Mouse (Mus musculus) adrenal gland, postnatal 25 days (tissue): Measurements from ENCODE around the gene Klc4. TPM values are rescaled to one million over a fixed set of nuclear protein-coding genes. Genes with fewer than 3 reads are reported as not detected.

Source experiments
- DNase-seq: peaks from one replicate; pipeline ENCODE4 v3.0.0; 2021; ENCODE audit warnings: mixed read lengths
- long read RNA-seq: library from polyadenylated mRNA; stranded (forward); transcript quantifications from one replicate; pipeline ENCODE4 v2.0.0, GENCODE M21; 2021
- total RNA-seq: library from RNA; stranded (reverse); gene quantifications from 2 replicates; pipeline ENCODE4 v1.2.3, GENCODE M21; 2021

Klc4 gene
- total RNA-seq = 38.4 and 49.7 TPM in 2 replicates
- long read RNA-seq, transcript Klc4-202 (16 exons, 2,313 nt) = minor isoform, 20 of 126 reads
- long read RNA-seq, transcript Klc4-201 (16 exons, 2,322 nt) = major isoform, 43 of 126 reads
- long read RNA-seq, partial matches to known transcripts = 23 of 126 reads
- long read RNA-seq, other reads (novel, unspliced or antisense) = 40 of 126 reads

DNA sequence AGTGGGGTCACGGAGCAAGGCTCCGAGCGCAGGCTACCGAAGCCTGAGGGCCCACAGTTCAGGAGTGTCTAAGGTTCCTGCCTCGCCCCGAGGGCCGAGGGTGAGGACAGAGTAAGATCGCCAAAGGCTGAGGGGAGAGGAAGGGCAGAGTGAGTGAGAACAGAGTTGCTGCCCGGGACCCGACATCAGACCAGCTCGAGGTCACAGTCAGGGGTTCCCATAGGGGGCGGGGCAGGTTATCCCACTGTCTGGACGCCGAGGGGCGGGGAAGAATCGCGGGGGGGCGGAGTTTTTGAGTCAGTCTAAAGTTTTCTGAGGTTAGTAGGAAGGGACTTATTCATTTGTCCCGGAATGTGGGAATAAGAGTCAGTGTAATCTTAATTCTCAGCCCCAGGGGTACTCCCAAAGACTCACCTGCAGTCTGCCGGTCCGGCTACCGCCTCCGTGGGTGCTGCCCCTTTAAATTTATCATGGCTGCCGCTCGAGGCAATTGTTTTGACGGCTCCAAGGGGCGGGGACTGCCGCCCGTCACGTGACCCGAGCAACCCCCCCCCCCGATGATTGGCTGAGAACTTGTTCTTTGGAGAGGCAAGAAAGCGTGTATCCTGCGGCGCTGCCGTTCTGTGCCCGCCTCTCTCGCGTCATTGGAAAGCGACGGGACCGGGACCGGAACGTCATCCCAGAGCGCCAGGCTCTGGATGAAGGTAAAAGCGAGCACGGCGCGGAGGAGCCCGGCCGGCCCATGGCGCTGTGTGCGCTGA is at the start of gene Klc4, which contains the start of gene Mrpl2:
TSS of gene Klc4 (minus strand) at position 462 of the 761 bp plus-strand sequence.
TSS of gene Mrpl2 (plus strand) at position 669 of the 761 bp plus-strand sequence.
- peak; percentile 97 for DNase-seq

DNA sequence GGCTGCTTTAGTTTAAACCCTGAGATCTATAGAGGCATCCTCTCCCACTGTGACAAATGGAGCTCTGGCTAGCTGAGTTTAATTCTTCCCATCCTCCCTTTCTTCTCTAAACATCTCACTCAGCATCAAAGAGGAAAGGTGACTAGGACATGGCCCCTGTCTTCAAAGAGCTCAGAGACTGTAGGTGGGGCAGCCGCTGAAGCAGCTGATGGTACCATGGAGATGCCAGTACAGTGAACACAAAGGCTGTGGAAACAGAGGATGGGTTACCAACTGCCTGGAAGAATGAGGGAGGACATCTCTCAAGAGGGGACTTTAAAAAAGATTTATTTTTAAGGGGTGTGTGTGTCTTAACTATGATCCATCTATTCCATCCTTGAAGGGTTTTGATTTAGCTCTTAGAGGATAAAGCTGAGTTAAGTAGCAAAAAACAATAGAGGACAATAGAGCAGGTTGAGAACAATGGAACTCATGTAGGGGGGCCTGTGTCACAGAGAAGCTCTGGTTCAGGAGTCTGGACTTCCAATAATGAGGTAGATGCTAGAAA is 48.8 kb upstream of the Klc4 start:
- DNase-seq = no peak

DNA sequence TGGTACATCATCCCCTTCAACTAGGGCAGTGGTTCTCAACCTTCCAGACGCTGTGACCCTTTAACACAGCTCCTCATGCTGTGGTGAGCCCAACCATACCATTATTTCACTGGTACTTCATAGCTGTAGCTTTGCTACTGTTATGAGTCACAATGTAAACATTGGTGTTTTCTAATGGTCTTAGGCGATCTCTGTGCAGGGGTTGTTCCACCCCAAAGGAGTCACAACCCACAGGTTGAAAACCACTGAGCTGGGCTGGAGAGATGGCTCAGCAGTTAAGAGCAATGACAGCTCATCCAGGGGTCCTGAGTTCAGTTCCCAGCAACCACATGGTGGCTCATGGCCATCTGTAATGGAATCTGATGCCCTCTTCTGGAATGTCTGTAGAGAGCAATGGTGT is 45.6 kb upstream of the Klc4 start:
- DNase-seq = no peak

DNA sequence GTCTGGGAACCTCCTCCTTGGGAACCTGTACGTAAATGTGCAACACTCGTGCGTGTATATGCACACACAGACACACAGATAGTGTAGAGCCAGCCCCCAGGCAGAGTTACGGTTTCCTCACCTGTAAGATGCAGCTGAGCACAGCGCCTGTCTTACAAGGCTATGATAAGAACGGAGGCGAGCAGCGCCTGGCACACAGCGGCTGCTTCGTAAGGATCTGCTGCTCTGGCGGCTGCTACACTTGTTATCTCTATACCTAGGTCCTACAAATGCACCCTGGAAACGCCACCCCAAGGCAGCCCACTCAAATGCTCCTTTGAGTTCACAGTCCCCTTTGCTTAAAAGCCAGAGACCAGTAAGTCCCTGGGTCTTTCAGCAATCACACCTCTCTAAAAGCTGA is 44.8 kb upstream of the Klc4 start:
- DNase-seq = no peak

DNA sequence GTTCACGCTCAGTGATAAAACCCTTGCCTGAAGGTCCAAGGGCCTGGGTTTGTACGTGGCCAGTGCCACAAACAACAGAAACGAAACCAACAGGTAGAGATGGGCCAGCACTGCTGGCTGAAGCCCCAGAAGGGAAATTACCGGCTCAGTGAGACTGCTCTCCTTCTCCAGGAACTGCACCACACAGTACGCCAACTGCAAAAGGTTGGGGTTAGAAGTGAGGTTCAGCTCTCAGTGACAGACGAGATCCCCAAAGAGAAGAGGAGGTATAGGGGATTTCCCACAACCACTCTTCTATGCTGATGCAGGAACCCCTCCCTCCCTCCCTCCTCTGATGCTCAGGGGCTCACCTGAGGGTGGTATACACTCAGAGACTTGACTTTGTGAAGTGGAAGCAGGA is 40.1 kb upstream of the Klc4 start:
- DNase-seq = no peak

DNA sequence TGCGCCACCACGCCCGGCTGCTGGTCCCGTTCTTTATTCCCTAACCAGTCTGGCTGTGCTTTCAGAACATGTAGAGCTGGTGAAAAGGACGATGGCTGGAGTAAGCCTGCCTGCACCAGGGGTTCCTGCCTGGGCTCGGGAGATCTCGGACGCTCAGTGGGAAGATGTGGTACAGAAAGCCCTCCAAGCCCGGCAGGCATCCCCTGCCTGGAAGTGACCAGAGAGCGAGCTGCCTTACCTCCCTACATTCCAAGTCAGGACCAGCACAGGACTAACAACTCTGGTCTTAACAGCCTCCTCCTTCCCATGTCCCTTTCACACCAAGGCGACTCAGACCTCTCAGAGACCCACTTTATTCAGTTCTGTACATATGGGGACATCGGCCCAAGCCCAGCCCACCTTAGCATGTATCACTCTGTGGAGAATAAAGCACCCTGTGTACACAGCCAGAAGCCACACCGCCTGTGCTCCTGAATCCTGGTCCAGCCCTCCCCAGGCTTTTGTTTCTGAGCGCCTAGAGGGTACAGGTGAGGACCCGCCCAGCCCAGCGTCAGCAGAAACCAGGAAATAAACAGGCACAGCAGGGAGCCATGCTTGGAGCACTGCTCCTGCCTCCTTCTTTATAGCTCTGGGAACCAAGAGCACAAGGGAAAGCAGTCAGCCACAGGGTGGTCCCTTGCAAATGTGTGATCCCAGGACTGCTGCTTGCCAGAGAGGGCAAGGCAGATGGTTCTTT is 37.0 kb upstream of the Klc4 start:
- DNase-seq = no peak

DNA sequence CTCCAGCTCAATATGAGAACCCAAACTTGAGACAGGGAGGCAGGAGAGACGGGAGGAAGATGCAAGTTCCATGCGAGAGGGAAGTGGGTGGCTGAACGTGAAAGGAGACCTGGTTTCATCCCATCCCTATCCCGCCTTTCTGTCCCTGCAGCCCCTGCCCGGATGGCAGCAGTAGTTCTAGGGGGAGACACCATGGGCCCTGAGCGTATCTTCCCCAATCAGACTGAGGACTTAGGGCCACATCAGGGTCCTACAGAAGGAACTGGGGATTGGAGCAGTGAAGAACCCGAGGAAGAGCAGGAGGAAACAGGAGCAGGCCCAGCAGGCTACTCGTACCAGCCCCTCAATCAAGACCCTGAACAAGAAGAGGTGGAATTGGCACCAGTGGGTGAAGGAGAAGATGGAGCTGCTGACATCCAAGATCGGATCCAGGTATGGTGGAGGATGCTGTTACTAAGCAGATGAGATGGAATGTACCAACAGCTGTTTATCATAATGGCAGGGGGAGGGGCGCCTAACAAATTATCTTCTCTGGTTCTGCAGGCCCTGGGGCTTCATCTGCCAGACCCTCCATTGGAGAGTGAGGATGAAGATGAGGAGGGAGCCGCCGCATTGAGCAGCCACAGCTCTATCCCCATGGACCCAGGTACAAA is 35.8 kb upstream of the Klc4 start:
- DNase-seq = no peak

DNA sequence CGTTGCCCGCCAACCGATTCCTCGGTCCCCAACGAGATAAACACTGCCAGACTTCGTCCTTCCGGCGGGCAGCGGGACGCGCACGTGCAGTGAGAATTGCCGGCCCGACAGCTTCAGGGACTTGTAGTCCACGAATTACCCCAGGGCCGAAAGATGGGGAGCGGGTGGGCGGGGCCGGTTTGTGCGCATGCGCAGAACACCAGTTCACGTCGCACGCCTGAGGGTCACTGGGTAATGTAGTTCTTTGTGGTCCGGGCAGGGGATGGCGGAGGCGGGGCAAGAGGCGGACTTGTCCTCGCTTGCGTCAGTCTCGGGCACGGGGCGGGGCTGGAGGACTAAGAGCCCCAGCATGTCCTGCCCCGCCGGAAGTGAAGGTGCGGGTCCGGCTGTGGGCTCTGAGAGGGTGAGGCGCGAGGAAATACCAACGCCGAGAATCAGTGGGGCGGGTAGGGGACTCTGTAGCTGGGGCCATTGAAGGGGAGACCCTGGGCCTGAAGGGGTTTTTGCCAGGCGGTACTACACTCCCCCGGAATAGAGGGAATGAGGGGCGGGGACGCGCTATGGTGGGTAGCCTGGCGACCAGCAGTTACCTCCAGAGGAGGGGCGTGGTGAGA is 35.0 kb upstream of the Klc4 start, which contains the start of gene Klhdc3:
TSS of gene Klhdc3 (minus strand) at position 155 of the 614 bp plus-strand sequence.
- DNase-seq = peak; percentile 98

DNA sequence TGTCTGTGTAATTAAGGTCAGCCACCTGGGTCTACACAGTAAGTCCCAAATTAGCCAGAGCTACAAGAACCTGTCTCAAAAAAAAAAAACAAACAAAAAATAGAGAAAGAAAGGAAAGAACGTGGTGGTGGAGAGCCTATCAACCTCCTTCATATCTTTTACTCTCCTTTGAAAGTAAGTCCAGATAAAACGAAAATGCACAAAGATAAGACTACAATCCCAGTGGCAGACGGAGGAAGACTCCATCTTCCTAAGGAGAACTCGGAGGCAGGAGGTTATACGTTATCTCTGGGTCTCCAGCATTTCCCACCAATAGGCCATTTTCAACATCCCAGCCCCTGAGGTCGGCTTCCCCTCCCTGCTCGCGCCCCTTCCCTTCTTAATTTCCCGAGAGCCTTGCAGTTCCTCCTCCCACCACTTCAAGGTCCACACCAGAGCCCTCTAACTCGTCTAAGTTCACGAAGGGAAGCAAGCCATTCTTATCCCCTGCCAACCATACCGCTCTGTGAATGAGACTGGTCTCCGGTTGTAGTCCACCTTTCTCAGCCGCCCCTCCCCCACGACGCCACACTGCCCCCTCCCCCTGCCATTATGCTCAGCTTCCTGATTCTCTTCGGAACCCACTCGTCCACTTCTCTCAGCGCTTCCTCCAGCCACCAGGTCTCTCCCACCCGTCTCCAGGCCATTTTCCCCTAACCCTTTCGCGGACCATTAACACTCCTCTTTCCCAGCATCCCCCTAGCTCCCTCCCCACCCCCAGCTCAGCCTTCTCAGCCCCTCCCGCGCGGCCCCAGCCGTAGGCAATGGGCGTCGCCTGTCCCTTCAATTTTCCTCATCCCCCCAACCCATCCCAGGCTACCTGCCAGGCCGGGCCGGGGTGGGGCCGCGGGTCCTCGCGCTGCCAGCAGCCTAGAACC is 34.3 kb upstream of the Klc4 start:
- peak; percentile 53 for DNase-seq

DNA sequence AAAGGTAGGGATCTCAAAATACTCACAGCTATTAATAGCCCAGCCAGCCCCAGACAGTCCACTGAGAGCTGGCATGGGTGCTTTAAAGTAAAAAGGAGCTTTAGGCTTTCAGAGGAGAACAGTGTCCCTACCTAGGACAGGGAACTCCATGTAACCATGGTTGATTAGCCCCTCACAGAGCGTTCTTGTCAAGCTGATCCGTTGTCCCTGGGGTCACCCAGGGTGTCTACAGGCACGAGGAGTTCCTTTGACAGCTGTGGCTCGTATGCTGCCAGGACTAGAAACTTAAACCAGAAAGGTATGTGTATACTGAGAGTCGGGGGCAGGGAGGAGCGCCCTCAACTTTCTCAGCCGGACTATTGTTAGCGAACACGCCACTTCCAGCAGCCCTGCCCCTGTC is 33.1 kb upstream of the Klc4 start:
- DNase-seq = no peak

DNA sequence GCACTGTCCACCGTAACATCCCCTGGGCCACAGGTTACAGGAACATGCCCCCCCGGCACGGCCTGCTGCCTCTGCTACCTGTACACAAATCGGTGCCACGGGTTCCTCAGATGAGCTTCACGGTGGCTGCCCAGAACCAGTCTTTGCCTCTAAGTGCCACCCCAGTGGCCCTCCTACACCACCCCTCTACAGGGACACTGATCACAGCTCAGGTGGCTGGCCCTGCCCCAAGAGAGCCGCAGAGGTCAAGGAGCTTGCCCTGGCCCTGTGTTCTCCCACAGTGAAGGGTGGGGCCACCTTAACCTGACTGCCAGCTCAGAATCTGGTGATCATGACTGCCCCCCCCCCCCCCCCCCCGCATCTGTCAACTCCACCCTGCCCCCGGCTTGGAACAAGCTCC is 32.6 kb upstream of the Klc4 start, which contains the start of gene Mea1:
TSS of gene Mea1 (plus strand) at position 378 of the 400 bp plus-strand sequence.
- DNase-seq = no peak

DNA sequence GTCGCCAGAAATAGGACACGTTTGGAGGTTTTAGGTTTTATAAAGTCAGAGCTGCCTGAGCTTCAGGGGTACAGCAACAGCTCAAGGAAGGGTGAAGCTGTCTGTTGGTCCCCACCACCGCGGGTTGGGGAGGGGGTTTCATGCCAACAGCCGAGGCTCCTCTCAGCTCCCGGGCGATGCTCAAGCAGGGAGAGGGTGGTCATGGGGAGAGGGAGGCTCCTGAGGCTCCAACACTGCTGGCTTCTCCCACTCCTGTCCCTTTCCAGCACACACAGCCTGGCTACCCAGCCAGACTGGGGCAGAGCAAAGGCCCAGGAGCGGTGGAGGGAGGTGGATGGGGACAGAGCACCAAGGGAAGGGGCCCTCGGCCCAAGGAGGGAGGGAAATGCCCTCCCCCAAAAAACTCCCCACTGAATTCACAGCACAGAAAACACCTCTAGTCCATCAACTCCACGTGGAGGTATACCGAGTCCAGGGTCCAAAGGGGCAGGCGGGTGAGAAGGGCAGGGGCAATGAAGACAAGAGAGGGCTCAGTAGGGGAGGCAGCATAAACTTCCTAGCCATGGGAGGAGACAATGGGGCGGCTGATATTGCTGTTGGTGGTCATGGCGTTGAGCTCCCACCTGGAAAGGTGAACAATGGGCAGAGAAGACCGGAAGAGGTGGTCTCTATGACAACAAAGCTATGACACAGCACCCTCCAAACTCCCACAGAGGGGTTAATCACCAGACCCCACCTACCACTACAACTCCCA is 28.9 kb upstream of the Klc4 start:
- DNase-seq = no peak

DNA sequence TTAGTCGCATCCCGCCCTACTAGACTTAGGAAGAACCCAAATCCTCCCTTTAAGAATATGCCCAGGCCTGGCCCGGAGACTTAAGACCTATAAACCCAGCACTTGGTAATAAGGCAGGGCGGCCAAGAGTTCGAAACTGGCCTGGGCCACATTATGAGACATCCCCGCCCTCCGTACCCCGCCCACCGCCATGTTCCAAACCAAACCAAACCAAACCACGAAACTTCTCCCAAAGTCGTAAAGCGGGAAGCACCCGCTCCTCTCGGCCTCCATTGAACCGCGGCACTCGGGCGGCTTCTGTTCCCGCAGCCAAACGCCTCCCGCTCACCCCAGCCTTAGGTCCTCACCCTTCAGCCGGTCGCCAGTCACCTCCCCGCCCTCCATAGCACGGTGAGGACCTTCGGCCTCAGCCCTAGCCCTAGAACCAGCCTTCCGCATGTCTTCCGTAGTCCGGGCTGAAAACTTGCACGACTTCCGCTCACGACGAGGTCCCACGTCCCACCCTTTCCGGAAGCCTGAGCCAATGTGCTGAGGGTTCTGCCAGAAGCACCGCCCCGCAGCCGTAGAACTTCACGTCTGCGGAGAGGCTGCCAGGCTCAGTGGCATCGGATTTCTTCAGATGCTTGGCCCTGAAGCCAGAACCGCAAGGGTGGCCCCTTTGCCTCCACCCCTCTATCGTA is 28.2 kb upstream of the Klc4 start, which contains the start of gene Rrp36:
TSS of gene Rrp36 (minus strand) at position 503 of the 680 bp plus-strand sequence.
- DNase-seq = peak; percentile 90

DNA sequence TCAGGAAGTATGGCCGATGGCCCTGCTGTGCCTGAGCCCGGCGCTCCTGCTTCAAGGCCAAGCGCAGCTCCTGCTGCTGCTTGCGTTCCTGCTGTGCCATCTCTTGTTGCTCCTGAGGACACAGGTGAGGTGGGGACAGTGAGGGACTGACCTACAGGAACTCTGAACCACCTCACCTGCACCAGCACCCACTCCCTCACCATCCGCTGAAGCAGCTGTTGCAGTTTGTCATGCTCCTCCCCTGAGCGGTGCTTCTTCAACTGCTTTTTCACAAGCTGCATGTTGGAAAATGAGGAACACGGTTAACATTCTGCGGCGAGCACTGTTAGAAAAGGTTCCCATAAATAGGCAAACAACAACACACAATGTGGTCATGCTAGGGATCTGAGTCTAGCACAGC is 24.1 kb upstream of the Klc4 start:
- DNase-seq = no peak

DNA sequence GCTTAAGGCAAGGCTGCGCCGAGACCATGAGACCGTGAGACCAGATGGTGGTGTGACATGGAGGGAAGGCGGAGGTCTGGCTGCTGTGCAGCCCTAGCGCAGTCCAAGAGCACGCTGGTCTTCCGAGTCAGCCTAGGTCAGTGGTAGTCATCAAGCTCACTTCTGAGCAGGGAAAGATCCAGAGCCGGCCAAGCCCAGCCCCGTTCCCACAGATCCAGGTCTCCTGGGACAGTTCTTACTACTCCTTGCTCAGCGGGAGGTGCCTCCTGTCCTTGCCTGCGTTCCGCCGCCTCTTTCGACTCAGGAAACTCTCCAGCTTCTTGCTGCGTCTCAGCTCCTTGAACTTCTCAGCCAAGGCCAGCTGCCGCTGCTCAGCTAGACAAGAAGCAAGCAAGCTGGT is 21.9 kb upstream of the Klc4 start:
- no peak for DNase-seq

DNA sequence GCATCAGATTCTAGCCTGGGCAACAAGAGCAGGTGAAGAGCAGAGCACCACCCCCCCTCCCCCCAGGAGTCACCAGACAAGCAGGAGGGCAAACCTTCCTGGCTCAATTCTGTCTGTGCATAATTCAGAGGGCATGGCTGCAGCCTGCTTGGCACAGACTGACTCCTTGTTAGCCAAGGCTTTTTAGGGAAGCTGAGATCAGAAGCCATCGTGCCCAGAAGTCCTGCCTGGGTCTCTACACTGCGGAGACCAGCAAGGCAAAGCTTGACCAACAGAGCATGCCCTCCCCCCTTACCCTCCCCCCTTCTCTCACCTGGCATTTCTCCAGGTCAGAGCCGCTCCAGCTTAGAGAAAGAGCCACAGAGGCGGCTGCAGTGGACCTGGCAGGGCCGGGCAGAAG is 16.9 kb upstream of the Klc4 start:
- DNase-seq = no peak

DNA sequence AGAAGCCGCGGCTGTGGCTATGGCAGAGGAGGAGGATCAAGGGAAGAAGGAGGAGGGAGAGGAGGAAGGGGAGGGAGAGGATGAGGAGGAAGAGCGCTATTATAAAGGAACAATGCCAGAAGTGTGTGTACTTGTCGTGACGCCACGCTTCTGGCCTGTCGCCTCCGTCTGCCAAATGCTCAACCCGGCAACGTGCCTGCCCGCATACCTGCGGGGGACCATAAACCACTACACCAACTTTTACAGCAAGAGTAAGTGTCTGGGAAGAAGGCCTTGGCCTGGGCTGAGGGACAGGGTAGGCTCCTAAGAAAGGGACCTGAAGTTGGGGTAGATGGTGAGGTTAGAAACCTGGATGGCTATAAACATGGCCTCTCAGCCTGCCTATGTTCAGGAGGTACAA is 16.2 kb upstream of the Klc4 start:
- no peak for DNase-seq

DNA sequence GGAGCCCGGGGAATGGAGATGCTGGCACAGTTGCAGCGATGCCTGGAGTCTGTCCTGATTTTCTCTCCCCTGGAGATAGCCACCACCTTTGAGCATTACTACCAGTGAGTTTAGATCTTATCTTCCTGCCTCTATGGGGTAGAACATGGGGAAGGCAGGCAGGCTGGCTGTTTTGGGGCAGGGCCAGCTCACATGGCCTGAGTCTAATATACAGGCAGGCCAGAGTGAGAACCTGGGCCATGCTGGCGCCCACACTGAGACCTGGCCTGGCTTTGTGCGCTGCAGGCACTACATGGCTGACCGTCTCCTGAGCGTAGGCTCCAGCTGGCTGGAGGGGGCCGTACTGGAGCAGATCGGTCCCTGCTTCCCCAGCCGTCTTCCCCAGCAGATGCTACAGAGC is 15.5 kb upstream of the Klc4 start:
- no peak for DNase-seq

DNA sequence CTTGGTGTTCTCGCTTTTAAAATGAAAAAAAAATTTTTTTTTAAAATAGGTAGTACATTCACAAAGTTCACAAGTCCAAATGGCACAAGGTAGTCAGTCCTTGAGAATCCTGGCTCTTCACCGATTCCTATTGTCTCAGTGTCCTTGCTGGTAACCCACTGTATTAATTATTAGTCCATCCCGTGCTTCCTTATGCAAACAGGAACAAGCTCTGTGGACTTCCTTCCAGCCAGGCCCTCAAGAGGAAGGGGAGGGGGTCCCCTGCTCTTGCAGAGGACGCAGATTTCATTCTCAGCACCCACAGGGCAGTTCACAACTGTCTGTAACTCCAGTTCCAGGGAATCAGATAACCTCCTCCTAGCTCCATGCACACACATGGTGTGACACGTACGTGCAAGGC is 10.2 kb upstream of the Klc4 start:
- DNase-seq = no peak
